In the genomic region with DNA sequence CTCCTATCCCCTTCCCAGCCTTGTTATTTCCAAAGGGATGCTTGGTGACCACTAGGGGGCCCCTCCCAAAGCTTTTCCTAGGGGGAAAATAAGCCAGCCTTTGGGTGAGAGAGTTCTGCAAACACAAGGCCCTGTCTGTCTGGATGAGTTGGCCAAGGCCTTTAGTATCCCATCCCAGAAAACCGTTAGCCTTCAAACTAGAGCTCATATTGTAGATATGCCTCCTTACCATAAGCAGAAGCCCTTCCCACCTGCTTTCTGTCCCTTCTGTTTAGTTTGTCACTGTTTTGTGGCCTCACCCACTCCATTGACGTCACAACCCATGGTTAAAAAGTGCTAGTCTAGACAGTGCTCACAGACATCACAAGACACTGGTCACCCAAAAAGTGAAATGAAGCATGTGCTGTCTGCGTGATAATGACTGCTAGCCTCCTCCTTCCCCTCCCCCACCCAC, we compare ENCODE assay signal across 8 mouse cellular contexts. TPM values are rescaled to one million over a fixed set of nuclear protein-coding genes. Genes with fewer than 3 reads are reported as not detected.
DNase-seq lines count a peak whose midpoint lies in the region; ATAC-seq lines count a peak whose summit lies in the region.

No protein-coding gene starts in this region.

- H3K36me3 ChIP-seq in kidney, embryonic 15.5 days: peaks cover 29% of the 10 kb centered on the region

- H3K4me2 ChIP-seq in kidney, embryonic 15.5 days: no peak overlapping the region

- no peak overlapping the region for H3K4me3 ChIP-seq in kidney, embryonic 15.5 days (replicated peaks)

- H3K9ac ChIP-seq in kidney, embryonic 15.5 days: no peak overlapping the region

- H3K4me1 ChIP-seq in kidney, embryonic 15.5 days: no peaks in the 10 kb centered on the region

- DNase-seq in kidney, adult 18-20 months: peak; percentile 49
- peak; percentile 49 for DNase-seq in MN1 (ENCODE audit: low spot score)
- DNase-seq in embryo, embryonic 10.5 days (ENCODE audit: low spot score): peak; percentile 69
- DNase-seq in layer of hippocampus, adult 9-11 months: peak; percentile 90
- DNase-seq in lung, postnatal 14 days: peak; percentile 80
- DNase-seq in spleen, postnatal 14 days (ENCODE audit: low spot score in 2 of 2): no peak

- H3K27ac ChIP-seq in kidney, embryonic 15.5 days: no peak overlapping the region

- 72% methylated on average over 3 of the region's 3 CpGs for WGBS in kidney, embryonic 15.5 days

- no peak for ATAC-seq in kidney, embryonic 15.5 days (replicated peaks; ENCODE audit: low FRiP score)
- no peak for ATAC-seq in inflammation-experienced regulatory T-cells, adult 6 months

- no peaks in the 10 kb centered on the region for H3K9me3 ChIP-seq in kidney, embryonic 15.5 days (replicated peaks)

- no peaks in the 10 kb centered on the region for H3K27me3 ChIP-seq in kidney, embryonic 15.5 days

RNA-seq across cellular contexts. Expression of a gene that starts 29.5 kb away (rescaled TPM):
- polyA plus RNA-seq in kidney, embryonic 15.5 days (2015; fragmentation: Nextera tagmentation; extraction: Ambion mirVana): 37.4 and 41.5 TPM in 2 replicates
- 1 to 10 TPM; 8.9 to 9.5 (median 9.0) TPM for polyA plus RNA-seq in inflammation-experienced regulatory T-cells, adult 6 months (2017; shearing (Covaris generic))

Comparison
In these comparisons a context has a peak if more than half of its experiments do, and no peak if none do; other contexts are left out.
1. DNase-seq: peak in kidney, adult 18-20 months (single experiment), MN1 (single experiment), embryo, embryonic 10.5 days (single experiment), layer of hippocampus, adult 9-11 months (single experiment) and lung, postnatal 14 days (single experiment); none in spleen, postnatal 14 days (0 of 2).